Mouse (Mus musculus): ENCODE data around the gene Atp1b2.

The Atp1b2 gene

GRCm38 (mm10) chr11:69579128-69580017 is 26.4 kb downstream of the Atp1b2 start:
- peak; percentile 96 to 99 for DNase-seq

GRCm38 (mm10) chr11:69578301-69578700 is 27.4 kb downstream of the Atp1b2 start:
- DNase-seq: peak in 1 of 2 experiments; percentile 33

- no peak for DNase-seq
These were observed 29.4 kb downstream of the Atp1b2 start for GRCm38 (mm10) chr11:69576307-69576706.

GRCm38 (mm10) chr11:69575220-69575619 is 30.5 kb downstream of the Atp1b2 start:
- DNase-seq: no peak

- no peak for DNase-seq
These were observed 40.6 kb downstream of the Atp1b2 start for GRCm38 (mm10) chr11:69565131-69565530.

- DNase-seq: no peak
These were observed 41.4 kb downstream of the Atp1b2 start for GRCm38 (mm10) chr11:69564391-69564790.

GRCm38 (mm10) chr11:69563373-69563772 is 42.4 kb downstream of the Atp1b2 start:
- no peak for DNase-seq

GRCm38 (mm10) chr11:69560896-69561854 is 44.6 kb downstream of the Atp1b2 start:
- DNase-seq: no peak

- peak; percentile 23 to 47 for DNase-seq
These were observed 45.6 kb downstream of the Atp1b2 start, which contains the start of gene Efnb3 for GRCm38 (mm10) chr11:69559851-69560765. Gene Efnb3, minus strand, starts transcription at chr11:69560205.

- no peak for DNase-seq
These were observed 46.6 kb downstream of the Atp1b2 start for GRCm38 (mm10) chr11:69559183-69559582.

- DNase-seq: no peak
These were observed 47.0 kb downstream of the Atp1b2 start for GRCm38 (mm10) chr11:69558756-69559155.

GRCm38 (mm10) chr11:69557381-69557958 is 48.3 kb downstream of the Atp1b2 start:
- peak; percentile 41 to 70 for DNase-seq

- no peak for DNase-seq
These were observed 51.1 kb downstream of the Atp1b2 start for GRCm38 (mm10) chr11:69554539-69555140.

- DNase-seq: no peak
These were observed 52.4 kb downstream of the Atp1b2 start for GRCm38 (mm10) chr11:69553341-69553721.

- no peak for DNase-seq
These were observed 53.0 kb downstream of the Atp1b2 start for GRCm38 (mm10) chr11:69552622-69553340.

GRCm38 (mm10) chr11:69551310-69551709 is 54.4 kb downstream of the Atp1b2 start:
- no peak for DNase-seq
